Mouse (Mus musculus): ENCODE results near the gene Zfp72. TPM values are rescaled to one million over a fixed set of nuclear protein-coding genes. Genes with fewer than 3 reads are reported as not detected.

Zfp72 gene
- polyA plus RNA-seq, 1 experiment from 2014 or later = 5.9 TPM

DNA sequence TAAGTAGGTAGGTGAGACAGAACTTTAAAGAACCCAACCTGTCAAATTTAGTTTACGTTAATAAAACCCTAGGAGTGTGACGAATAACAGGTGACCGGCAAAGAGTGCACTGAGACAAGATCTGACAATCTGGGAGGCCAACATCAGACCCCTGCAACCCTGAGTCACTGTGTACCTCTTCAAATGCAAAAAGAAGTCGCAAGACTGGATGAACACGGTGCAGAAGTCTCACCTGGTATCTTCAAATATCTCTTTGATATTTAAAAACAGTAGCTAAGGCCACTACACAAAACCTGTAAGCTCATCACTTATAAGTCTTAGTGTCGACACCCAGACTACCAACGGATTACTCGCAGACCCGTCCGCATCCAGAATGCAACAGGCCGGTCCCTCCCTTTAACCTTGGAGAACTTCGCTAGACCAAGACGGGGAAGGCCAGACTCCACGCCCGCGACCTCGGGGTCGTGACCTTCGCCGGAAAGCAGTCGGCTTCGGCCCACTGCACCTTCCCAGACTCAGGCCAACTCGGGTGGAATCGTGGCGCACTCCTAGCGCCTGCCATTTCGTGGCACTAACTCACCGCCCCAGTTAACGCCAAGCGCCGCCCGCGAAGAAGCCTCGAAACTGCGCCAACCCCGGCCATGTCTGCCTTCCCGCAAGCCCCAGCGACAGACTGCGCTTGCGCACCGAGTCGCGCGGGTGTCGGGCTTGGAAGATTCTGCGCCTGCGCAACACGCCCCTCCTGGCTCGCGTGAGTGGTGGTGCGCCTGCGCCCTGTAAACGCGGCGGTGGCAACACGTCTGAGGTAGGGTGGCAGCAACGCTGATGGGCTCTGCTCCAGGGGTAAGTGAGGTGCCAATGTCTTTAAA is 40.8 kb downstream of the Zfp72 start, which contains the start of the genes Sdha and Ccdc127:
Sdha (minus strand) TSS at position 715 of the 869 bp plus-strand sequence.
Ccdc127 (plus strand) TSS at position 744 of the 869 bp plus-strand sequence.
- Histone ChIP-seq H3K27ac (peak within 1 kb of the TSS; percentile 94), H3K4me1 (peaks cover 13% of the 10 kb centered on the region)
- WGBS = 2% methylated on average over 57 of the region's 57 CpGs

GRCm38 (mm10) chr13:74341036-74341435 is 49.6 kb downstream of the Zfp72 start:
- H3K4me3 ChIP-seq = no peak overlapping the region
- DNase-seq (ENCODE audit: low spot score) = no peak
- H3K27ac ChIP-seq = no peak overlapping the region
- no peaks in the 10 kb centered on the region for H3K9me3 ChIP-seq (replicated peaks)
- H3K36me3 ChIP-seq = peaks cover 78% of the 10 kb centered on the region
- no peaks in the 10 kb centered on the region for H3K27me3 ChIP-seq (ENCODE audit: low read depth, poor library complexity, severe bottlenecking)
- 57% methylated on average over 3 of the region's 3 CpGs for WGBS
- no peaks in the 10 kb centered on the region for H3K4me1 ChIP-seq

More for the DNA sequence above, 40.8 kb downstream of the Zfp72 start, which contains the start of the genes Sdha and Ccdc127:
- Histone ChIP-seq H3K9me3 (replicated peaks) (no peaks in the 10 kb centered on the region), H3K4me3 (peak within 1 kb of the TSS; percentile 81), H3K27me3 (ENCODE audit: low read depth, poor library complexity, severe bottlenecking) (no peaks in the 10 kb centered on the region), H3K36me3 (peaks cover 24% of the 10 kb centered on the region)
- DNase-seq (ENCODE audit: low spot score) = peak; percentile 99

DNA sequence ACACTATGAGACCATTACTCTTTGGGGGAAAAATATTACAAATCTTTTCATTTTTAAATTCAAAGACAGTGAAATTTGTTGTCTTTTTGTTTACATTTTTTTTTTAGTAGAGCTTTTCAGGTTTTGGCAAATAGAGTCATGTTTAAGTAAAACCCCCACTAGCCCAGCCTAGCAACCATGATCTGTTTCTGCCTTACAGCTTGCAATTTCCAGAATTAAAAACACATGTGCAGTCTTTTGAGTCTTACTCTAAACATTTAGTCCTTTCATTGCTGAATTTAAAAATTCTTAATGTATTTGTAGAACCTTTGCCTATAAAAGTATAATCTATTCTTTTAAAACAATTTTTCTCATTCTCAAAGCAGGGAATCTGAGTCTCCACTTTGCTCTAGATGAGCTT is 61.3 kb downstream of the Zfp72 start:
- no peak overlapping the region for H3K4me3 ChIP-seq
- H3K27ac ChIP-seq = no peak overlapping the region
- peaks cover 86% of the 10 kb centered on the region for H3K36me3 ChIP-seq
- no peak for DNase-seq (ENCODE audit: low spot score)
- no peaks in the 10 kb centered on the region for H3K4me1 ChIP-seq
- no peaks in the 10 kb centered on the region for H3K9me3 ChIP-seq (replicated peaks)
- H3K27me3 ChIP-seq (ENCODE audit: low read depth, poor library complexity, severe bottlenecking) = no peaks in the 10 kb centered on the region

MicroRNAs within 50 kb of the gene (microRNA counts, 519-probe panel; counts per million panel counts)
- microRNA mmu-miR-692 = 684 counts per million, percentile 72 among the panel's probes with 10 or more counts

Small RNAs within 50 kb of the gene (microRNA-seq; reads per million reads assigned to microRNA genes)
- gene Mir692-3 = not detected

Other genes with a start within 250 kb of the Zfp72 start
- gene Exoc3, start 182.1 kb downstream of the Zfp72 start, polyA plus RNA-seq (2016; fragmentation: Nextera tagmentation; extraction: Ambion mirVana) = 78.4 and 87.2 TPM in 2 replicates
- gene Ahrr, start 98.5 kb downstream of the Zfp72 start, polyA plus RNA-seq (2016; fragmentation: Nextera tagmentation; extraction: Ambion mirVana) = 1.1 TPM in 2 replicates
- 134 and 136 TPM in 2 replicates for gene Pdcd6, start 73.3 kb downstream of the Zfp72 start, polyA plus RNA-seq (2016; fragmentation: Nextera tagmentation; extraction: Ambion mirVana)
- 257 and 263 TPM in 2 replicates for gene Sdha, start 40.6 kb downstream of the Zfp72 start, polyA plus RNA-seq (2016; fragmentation: Nextera tagmentation; extraction: Ambion mirVana)
- gene Ccdc127, start 40.5 kb downstream of the Zfp72 start, polyA plus RNA-seq (2016; fragmentation: Nextera tagmentation; extraction: Ambion mirVana) = 52.7 and 54.0 TPM in 2 replicates
- not detected in 2 replicates for gene Lrrc14b, start 26.8 kb downstream of the Zfp72 start, polyA plus RNA-seq (2016; fragmentation: Nextera tagmentation; extraction: Ambion mirVana)
- gene Ftl1-ps1, start 8.9 kb upstream of the Zfp72 start, polyA plus RNA-seq (2016; fragmentation: Nextera tagmentation; extraction: Ambion mirVana) = 72.3 and 80.5 TPM in 2 replicates
- gene Zfp825, start 103.2 kb upstream of the Zfp72 start, polyA plus RNA-seq (2016; fragmentation: Nextera tagmentation; extraction: Ambion mirVana) = 21.2 and 27.1 TPM in 2 replicates
- gene Erap1, start 248.7 kb upstream of the Zfp72 start, polyA plus RNA-seq (2016; fragmentation: Nextera tagmentation; extraction: Ambion mirVana) = 2.9 and 3.4 TPM in 2 replicates

Measured in limb, embryonic 10.5 days (tissue).